Mouse (Mus musculus): ENCODE data around the gene Rfxank.

GRCm38 (mm10) chr8:70147678-70148607 lies 9.0 kb upstream of the Rfxank start:
- no peak for TF ChIP-seq CTCF (IDR thresholded peaks at IDR 0.05; ENCODE audit: insufficient read depth, low read depth, low read length)
- TF ChIP-seq POLR2A (IDR thresholded peaks at IDR 0.05; ENCODE audit: insufficient read depth, low read depth, low read length): no peak

Measured in olfactory bulb, adult 2 months (tissue).